Mouse (Mus musculus) urinary bladder, postnatal 25 days (tissue): ENCODE data around the gene Kcnk4.

Experiments used
- DNase-seq: peaks from one replicate; pipeline ENCODE4 v3.0.0; 2022; ENCODE audit warnings: low spot score

Gene Kcnk4

DNA sequence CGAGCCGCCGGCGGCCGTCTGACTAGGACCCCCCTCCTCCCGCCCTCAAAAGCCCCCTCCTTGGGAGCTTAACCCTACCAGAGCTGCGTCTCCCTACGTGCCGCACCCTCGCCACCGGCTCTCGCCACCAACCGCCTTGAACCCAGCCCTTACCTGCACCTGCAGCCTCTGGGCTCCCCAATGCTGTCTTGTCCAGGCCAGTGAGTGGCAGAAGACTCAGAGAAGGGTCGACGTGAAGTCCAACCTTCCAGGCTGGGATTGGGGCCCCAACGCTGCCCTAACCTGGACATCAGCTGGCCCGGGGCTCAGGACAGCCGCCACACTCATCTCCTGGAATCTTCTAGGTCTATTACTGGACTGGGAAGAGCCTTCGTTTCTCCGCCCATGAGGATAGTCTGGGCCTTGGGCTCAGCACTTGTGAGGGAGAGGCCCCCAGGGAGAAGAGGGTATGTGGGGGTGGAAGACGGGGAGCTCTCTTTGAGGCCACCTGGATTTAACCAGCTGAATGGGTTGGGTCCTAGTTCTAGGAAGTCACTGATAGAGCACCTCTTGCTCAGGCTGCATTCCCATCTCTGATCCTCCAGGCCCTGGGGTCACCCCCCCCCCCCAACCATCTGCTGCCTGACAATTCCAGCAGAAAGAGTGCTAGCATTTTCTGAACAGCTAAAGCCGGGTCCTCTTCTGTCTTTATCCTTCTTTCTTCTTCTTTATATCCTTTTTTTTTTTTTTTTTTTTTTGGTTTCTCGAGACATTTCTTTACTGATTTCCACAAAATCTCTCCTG, at the start of gene Kcnk4:
Kcnk4 (minus strand) TSS at position 321 of the 783 bp plus-strand sequence.
- DNase-seq = no peak

DNA sequence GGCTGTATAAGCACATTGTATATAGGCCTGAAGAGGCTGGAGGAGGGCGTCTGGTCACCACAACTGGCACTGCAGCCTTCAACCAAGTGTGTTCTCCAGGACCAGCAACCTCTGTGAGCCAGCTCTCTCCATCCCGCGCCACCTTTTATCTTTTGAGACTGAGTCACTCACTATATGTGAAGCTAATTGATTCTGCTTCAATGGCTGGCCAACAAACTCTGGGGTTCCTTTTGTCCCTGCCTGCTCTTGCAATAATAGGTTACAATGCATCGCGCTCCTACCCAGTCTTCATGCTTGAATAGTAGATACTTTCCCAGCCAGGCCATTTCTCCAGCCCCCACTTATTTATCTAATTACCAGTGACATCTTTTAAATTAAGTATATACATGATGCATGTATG, 49.3 kb upstream of the Kcnk4 start:
- no peak for DNase-seq

DNA sequence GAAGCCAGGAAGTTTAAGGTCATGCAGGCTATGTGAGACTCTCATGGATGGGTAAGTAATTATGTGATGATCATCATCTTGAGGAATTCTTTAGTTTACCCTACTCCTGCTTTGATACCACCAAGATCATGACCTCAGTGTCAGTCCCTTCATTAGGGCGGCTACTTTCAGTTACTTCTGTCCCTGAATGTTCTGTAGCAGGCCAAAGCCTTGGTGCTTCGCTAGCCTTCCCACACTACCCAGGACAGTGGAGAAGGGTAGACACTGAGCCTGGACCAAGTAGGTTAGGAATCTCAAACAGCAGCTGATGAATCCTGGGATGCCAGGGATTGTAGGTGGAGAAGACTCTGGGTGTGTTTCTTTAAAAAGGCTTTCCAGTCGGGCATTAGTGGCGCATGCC, 47.1 kb upstream of the Kcnk4 start:
- no peak for DNase-seq

DNA sequence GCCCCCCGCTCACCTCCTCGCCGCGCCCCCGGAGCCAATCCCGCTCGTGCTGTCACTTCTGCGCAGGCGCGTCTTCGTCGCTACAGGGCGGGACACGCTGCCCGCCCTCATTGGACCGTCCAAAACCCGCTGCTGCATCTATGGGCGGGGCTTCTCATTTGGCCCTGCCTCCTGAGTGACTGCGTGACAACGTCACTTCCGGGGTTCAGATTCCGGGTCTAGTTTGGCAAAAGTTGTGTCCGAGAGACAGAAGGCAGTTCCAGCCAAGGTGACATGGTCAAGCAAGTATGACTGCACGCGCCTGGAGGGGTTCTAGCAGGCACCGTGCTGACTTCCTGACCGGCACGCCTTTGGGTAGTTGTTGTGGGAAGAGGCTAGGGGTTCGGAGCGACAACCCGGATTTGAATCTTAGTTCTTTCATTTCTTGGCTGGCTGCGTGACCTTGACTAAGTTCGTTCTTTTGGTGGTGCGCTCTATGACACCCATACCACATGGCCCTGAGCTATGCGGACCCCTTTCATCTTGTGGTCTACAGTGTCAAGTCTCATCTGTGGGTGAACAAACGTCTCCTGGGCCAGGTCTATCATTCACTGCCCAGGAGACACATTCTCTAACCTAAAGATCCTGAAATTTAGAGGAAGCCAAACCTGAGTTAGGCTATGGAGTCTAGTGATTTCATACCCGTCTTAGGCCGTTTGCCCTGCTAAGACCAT, 46.2 kb upstream of the Kcnk4 start, which contains the start of gene Fkbp2:
Fkbp2 (minus strand) TSS at position 121 of the 713 bp plus-strand sequence.
- peak; percentile 98 for DNase-seq

DNA sequence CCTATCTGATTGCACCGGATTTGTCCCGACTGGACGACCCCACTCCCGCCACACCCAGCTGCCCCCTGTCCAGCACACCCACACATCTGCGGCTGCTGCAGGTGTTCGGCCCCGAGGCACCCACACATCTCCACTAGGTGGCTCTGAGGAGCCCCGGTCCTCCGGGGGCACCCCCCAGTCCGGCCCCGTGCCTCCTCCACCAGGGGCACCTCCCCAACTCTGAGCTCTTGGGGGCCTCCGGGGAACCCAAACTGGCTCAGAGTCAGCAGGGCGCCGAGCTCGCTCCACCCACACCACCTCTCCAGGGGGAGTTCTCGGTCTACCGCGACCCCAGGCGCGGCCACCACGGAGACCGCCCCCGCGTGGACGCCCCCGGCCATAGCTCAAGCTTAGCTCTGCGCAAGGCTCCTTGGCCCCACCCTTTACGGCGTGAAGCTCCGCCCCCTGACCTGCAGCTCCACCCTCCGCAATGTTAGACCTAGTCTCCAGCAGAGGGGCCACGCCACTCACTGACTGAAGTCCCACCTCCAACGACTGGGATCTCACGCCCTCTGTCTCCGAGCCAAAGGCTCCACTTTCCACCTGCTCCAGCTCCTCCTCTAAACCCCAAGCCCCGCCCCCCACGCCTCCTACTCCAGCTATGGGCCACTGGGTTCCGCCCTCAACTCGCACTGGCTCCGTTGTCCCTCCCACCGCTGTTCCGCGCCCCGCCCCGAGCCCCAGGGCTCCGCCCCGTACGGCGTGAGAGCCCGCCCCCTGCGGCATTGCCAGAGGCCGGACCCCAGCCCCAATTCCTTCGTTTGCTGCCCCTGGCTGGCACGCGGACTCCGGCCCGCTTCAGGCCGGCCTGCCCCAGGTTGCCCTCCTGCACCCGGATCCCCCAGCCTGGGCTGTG, 45.4 kb upstream of the Kcnk4 start:
- DNase-seq = peak; percentile 99

DNA sequence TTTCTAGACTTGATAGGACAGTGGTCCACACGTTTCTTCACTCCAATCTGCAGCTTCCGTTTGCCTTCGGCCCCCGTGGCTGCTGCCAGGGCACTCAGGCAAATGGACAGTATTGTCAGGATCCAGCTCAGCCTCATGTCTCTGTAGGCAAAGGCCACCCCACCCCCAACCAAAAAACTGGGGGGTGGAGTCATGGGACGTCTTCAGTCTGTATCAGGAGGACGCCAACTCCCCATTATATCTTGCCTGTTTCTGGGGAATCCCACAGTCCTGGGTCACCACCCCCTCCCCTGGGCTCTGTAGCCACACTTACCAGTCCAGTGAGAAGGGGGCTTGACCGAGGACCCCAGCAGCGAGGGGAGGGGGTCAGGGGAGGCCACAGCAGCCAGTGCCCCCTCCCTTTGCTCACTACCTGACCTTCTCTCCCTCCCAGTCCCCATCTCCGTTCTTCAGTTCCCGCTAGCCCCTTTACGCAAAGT, 44.7 kb upstream of the Kcnk4 start:
- DNase-seq = no peak

DNA sequence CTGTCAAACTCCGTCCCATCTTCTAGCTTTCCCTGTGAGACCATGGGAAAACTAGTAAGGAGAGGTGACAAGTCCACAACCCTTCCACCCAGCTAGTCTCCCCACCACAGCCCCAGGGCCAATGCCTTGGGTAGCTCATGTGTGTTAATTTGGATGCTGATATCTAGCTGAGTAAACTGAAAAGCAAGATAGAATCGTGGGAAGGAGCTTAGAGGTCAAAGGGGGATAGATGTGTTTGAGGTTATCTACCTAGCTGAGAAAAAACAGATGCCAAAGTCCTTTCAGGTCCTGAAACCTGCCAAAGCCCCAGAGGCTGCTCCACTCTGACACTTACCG, 44.3 kb upstream of the Kcnk4 start:
- DNase-seq = no peak

DNA sequence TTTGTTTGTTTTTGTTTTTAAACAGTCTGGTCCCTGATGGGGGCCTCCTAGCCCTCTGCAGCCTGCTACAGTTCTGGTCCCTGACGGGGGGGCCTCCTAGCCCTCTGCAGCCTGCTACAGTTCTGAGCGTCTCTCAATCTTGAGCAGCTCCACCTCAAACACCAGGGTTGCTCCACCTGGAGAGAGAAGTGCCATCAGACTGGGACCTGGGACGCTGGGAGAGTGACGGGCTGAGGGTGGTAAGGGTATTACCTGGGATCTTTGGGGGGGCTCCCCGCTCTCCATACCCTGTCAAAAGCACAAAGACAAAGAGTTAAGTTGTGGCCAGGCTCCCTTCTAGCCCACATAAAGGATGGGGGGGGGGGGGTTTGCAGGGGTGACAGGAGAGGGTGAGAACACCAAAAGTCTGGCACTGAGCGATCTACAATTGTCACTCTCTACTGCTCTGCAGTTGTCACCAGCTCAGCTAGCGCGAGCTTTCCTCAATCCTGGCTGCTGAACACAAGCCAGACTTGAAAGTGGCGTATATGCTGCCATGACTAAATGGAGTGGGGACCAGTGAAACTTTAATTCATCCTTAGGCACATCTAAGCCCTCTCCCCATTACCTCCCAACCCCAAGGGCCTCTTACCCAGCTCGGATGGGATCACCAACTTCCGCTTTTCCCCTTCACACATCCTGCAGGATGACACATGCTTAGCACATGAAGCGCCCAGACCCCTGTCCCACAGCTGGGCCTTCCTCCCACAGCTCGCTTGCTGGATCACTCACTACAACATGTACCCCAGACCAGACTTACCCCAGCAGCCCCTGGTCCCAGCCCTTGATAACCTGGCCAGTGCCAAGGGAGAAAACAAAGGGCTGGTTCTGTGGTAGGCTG, 43.7 kb upstream of the Kcnk4 start:
- DNase-seq = no peak

DNA sequence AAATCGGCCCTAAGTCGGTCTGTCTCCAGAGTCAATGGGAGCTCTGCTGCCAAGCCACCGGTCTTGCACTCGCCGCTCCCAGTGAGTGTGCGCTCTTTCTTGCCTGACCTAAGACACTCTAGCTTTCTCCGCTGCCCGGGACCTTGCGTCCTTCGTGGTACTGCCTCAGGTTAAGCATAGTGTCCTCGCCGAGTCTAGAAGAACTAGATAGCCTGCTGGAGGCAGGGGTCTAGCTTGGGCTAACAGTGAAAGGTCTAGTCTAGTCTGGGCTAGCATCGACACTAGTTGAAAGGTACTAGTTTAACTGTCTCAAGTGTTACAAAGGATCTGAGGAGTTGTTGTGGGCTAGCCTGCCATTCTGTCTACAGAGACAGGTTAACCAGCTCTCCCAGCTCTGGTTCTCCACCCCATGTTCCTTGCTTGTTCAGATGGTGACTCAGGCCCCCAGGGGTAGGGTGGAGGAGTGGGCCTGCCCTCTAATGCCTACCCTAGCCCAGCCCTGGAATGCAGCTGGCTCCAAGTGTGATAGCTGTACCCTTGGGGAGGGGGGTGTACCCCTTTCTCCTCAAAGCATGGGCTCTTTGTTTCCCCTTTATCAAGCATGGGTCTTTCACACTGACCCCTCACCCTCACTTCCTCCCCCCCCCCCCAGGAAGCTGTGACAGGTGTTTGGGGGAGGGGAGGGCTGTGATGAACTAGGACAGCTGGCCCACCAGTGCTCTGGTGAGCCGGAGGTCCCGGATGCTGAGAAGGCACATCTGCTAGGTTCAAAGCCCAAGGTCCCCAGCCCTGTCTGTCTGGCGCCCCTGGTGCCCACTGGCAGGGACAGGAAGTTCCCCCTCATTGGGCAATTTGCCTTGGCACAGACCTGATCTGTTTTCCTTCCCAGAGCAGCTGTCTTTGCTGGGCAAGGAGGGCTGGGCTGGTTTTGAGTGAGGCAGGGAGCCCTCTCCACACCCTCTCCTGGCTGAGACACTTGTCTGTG, 41.5 kb upstream of the Kcnk4 start, which contains the start of gene Plcb3:
Plcb3 (minus strand) TSS at position 934 of the 985 bp plus-strand sequence.
- DNase-seq = peak; percentile 50

DNA sequence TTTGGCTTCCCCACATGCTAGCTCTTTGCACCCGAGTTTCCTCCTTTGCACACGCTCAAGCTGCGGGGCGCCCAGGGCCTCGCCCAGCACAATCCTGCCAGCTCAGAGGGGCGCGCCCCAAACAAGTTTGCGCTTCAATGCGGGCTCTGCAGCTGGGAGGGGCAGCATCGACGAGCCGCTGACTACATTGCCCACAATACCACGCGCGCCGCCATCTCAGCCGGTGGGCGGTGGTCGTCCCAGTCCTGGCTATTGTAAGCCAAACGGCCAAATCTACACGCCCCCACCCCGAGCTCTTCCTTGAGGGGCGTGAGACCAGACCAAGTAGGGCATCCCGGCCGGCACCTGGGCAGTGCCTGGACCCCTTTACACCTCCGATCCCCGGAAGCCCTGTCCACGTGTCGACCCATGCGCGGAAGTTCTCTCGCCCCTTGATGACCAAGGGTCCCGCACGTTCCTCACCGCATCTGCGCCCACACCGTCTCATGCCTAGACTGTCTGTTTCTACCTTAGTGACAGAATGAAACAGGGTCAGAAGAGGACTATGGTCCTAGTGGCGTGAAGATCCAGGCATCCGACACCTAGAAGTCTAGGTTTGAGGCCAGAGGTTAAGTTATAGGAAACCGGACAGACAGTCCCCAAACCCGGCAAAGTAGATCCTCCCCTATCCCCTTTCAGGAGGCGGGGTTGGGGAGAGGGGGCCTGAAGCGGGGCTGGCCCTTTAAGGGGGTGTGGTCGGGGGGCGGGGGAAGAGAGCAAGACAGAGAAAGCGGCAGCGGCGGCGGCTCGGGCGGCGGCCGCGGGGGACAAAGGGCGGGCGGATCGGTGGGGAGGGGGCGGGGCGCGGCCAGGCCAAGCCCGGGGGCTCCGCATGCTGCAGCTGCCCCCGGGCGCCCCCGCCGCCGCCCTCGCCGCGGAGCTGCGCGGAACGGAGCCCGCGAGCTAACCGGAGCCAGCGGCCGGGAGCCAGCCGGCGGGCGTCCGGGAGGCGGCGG, 40.2 kb upstream of the Kcnk4 start, which contains the start of gene Ppp1r14b:
Ppp1r14b (plus strand) TSS at position 758 of the 995 bp plus-strand sequence.
- DNase-seq = peak; percentile 79

DNA sequence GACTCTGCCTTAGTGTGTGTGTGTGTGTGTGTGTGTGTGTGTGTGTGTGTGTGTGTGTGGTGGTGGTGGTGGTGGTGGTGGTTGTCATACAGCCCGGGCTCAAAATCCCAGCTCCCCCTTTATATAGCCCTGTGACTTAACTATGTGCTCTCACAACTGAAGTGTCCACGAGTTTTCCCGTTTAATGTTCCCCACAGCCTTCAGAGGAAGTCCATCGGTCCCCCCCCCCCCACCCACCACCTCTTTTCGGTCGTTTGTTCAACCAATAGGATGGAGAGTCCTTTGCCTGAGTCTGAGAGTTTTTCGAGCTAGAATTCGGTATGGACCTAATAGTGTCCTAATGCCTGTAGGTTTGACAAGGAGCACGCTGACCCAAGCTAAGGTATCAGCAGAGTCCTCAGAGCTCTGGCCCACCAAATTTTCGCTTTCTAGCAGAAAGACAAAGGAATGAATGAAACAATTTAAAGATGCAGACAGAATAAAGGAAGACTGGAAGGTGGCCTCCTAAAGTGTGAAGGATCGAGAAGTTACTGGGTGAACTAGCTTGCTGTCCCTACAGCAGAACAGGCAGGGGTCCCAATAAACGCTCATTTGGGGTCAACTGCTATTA, 39.4 kb upstream of the Kcnk4 start:
- DNase-seq = no peak

DNA sequence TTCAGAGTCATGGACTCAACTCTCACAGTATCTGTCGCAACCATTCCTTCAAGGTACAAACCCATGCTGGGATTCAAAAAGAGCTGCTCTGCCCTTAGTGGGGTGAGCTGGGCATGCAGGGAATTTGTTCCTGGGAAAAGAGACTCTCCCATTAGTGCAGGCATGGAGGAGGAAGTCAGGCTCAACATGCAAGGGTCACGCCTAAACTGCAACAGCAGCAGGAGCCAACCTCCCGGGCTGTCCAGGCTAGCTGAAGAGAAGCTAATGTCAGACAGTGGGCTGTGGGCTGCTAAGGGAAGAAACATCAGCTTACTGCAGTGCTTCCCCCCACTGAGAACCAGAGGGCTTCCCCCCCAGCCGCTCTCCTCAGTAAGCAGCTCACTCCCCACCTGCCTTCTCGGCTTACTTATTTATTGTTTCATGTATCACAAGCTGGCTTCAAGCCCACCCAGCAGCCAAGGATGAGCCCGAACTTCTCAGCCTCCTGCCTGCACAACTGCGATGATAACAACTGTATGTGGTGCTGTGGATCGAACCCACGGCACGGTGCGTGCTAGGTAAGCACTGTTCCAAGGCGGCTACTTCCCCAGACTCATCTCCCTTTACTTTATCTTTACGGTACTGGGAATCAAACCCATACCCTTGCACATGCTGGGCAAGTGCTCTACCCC, 38.1 kb upstream of the Kcnk4 start:
- DNase-seq = no peak

DNA sequence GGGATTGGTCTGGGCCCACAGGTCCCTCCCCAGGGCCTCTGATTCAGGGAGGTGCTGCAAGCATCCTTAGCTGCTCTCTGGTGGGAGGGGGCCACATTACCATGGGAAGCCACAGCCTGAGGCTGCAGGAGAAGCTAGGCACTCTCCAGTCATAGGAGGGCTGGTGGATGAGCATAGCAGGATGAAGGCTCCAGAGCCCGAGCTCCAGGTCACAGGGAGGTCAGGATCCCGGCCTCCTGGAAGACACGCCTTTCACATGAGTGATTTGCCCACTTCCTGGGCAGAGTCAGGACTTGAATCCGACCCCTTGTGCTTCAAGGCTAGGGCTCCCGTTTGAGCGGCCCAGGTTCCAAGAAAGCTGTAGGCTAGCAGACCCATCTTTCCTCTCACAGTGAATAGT, 37.3 kb upstream of the Kcnk4 start:
- no peak for DNase-seq

DNA sequence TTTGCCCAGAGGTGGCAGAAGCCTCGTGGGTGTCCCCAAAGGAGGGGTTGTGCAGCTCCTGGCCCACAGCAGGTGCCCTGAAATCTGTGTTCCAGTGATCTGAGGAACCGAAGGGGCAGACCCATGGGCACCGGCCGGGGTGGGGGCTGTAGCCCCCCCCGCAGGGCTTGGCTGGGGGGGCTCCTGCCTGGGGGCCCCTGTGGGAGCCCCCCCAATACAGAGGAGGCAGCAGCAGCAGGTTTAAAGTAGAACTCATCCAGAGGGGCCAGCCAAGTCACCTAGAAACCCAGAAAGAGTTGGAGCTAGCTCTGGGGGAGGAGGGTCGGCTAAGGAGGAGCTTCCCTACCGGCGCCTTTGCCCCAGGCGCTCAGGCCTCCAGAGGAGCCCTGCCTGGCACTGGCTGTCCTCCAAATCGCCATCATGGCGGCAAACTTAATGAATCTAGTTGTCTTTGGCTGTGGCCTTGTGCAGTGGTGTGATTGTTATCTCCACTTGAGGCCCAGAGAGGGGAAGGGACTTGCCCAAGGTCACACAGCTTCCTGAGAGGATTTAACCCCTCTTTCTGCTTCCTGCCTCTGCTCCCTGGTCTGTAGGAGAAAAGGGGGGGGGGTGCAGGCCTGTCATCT, 36.3 kb upstream of the Kcnk4 start:
- DNase-seq = no peak

DNA sequence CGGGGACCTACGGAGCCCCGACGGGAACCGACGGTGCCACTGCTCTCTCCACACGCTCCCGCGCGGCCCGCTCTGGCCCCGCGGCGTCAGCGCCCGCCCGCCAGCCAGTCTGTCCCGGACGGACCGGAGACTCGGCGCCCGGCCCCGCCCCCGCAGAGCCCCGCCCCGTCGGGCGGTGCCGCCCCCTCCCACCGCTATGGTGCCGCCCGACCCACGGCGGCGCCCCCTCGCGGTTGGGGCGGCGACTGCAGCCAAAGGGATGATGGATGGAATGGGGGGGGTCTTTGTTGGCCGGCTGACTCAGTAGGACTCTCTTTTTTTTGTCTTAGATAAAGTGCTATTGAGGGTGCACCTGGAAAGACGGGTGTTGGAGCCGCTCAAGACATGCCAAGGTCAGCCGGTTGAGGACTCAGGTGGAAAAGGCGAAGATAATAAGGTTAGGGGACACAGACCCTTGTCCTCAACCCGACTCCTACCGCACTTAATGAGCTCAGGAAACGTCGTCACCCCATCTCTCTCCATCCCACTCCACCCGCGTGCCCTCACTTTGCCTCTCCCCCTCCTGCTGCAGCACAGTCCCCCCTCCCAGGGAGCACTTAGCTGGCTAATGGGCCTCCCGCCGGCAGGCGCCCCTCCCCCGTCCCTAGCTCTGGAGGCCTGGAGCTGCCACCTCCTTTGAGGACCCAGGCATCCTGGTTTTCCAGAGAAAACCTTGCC, 35.5 kb upstream of the Kcnk4 start:
- DNase-seq = peak; percentile 81

DNA sequence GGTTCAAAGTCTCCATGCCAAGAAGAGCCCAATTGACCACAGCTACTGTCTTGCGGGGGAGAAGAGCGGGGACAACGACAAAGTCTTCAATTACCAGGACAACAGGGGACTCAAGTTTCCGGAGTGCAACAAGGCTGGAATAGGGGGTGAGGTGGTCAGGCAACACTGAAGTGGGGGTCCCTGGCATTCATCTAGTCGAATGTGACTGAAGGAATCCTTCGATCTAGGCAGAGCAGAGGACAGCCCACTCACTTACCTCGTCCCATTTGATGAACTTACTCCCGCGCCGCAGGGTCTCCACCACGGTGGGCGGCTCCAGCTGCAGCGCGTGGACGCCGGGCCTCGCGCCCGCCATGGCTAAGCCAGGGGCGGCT, 35.0 kb upstream of the Kcnk4 start:
- no peak for DNase-seq
